Mouse (Mus musculus): ENCODE results near the gene Ccdc13. TPM values are rescaled to one million over a fixed set of nuclear protein-coding genes. Genes with fewer than 3 reads are reported as not detected.

Gene Ccdc13
- total and polyA plus RNA-seq, 2 experiments from 2014 or later: 3.0 to 4.8 TPM

GRCm38 (mm10) chr9:121757835-121758814, 81.1 kb downstream of the Ccdc13 start:
- H3K9me3 ChIP-seq (ENCODE audit: low read length): no peaks in the 10 kb centered on the region
- no peak for ATAC-seq (ENCODE audit: low FRiP score)

GRCm38 (mm10) chr9:121757432-121757831, 81.8 kb downstream of the Ccdc13 start:
- ATAC-seq (ENCODE audit: low FRiP score) (no peak), DNase-seq (ENCODE audit: low spot score) (no peak)
- Histone ChIP-seq H3K4me3 (ENCODE audit: low read depth, low read length) (no peak overlapping the region), H3K9me3 (ENCODE audit: low read length) (no peaks in the 10 kb centered on the region), H3K4me1 (ENCODE audit: insufficient read depth, low read length) (peaks cover 7% of the 10 kb centered on the region), H3K27ac (ENCODE audit: low read depth, low read length) (no peak overlapping the region), H3K9ac (replicated peaks; ENCODE audit: low read length, poor library complexity, severe bottlenecking) (no peak overlapping the region), H3K36me3 (ENCODE audit: insufficient read depth, low read length) (peaks cover 36% of the 10 kb centered on the region), H3K4me2 (ENCODE audit: low read depth, low read length, poor library complexity, severe bottlenecking) (no peak overlapping the region), H3K27me3 (ENCODE audit: insufficient read depth, low read length) (no peaks in the 10 kb centered on the region)
- no peak for TF ChIP-seq CTCF (IDR thresholded peaks at IDR 0.05)
- 59% methylated on average over 3 of the region's 3 CpGs for WGBS

More at GRCm38 (mm10) chr9:121757835-121758814, 81.1 kb downstream of the Ccdc13 start:
- peak overlapping the region; percentile 97; the same call in 1 of the 2 replicates for H3K9ac ChIP-seq (replicated peaks; ENCODE audit: low read length, poor library complexity, severe bottlenecking)
- H3K4me2 ChIP-seq (ENCODE audit: low read depth, low read length, poor library complexity, severe bottlenecking): peak overlapping the region; percentile 66
- peak overlapping the region; percentile 92 for H3K4me3 ChIP-seq (ENCODE audit: low read depth, low read length)
- peaks cover 38% of the 10 kb centered on the region for H3K36me3 ChIP-seq (ENCODE audit: insufficient read depth, low read length)
- peaks cover 7% of the 10 kb centered on the region for H3K4me1 ChIP-seq (ENCODE audit: insufficient read depth, low read length)
- no peaks in the 10 kb centered on the region for H3K27me3 ChIP-seq (ENCODE audit: insufficient read depth, low read length)
- TF ChIP-seq CTCF (IDR thresholded peaks at IDR 0.05): no peak
- no peak for DNase-seq (ENCODE audit: low spot score)
- peak overlapping the region; percentile 65 for H3K27ac ChIP-seq (ENCODE audit: low read depth, low read length)
- 61% methylated on average over 10 of the region's 10 CpGs for WGBS

GRCm38 (mm10) chr9:121756785-121757184, 82.5 kb downstream of the Ccdc13 start:
- H3K9ac ChIP-seq (replicated peaks; ENCODE audit: low read length, poor library complexity, severe bottlenecking): no peak overlapping the region
- no peak for TF ChIP-seq CTCF (IDR thresholded peaks at IDR 0.05)
- no peak overlapping the region for H3K4me3 ChIP-seq (ENCODE audit: low read depth, low read length)
- ATAC-seq (ENCODE audit: low FRiP score) (no peak), DNase-seq (ENCODE audit: low spot score) (no peak)
- no peaks in the 10 kb centered on the region for H3K27me3 ChIP-seq (ENCODE audit: insufficient read depth, low read length)
- H3K9me3 ChIP-seq (ENCODE audit: low read length): no peaks in the 10 kb centered on the region
- no peak overlapping the region for H3K4me2 ChIP-seq (ENCODE audit: low read depth, low read length, poor library complexity, severe bottlenecking)
- no peak overlapping the region for H3K27ac ChIP-seq (ENCODE audit: low read depth, low read length)
- H3K4me1 ChIP-seq (ENCODE audit: insufficient read depth, low read length): peaks cover 7% of the 10 kb centered on the region
- WGBS: 92% methylated on average over 3 of the region's 3 CpGs
- H3K36me3 ChIP-seq (ENCODE audit: insufficient read depth, low read length): peaks cover 40% of the 10 kb centered on the region

GRCm38 (mm10) chr9:121754624-121755023, 84.6 kb downstream of the Ccdc13 start:
- no peak for ATAC-seq (ENCODE audit: low FRiP score)
- H3K4me2 ChIP-seq (ENCODE audit: low read depth, low read length, poor library complexity, severe bottlenecking): no peak overlapping the region
- no peak for TF ChIP-seq CTCF (IDR thresholded peaks at IDR 0.05)
- no peak overlapping the region for H3K27ac ChIP-seq (ENCODE audit: low read depth, low read length)
- H3K4me3 ChIP-seq (ENCODE audit: low read depth, low read length): no peak overlapping the region
- H3K4me1 ChIP-seq (ENCODE audit: insufficient read depth, low read length): no peaks in the 10 kb centered on the region; the same call in 1 of the 2 replicates
- 89% methylated on average over 3 of the region's 3 CpGs for WGBS
- no peak overlapping the region for H3K9ac ChIP-seq (replicated peaks; ENCODE audit: low read length, poor library complexity, severe bottlenecking)
- DNase-seq (ENCODE audit: low spot score): no peak
- no peaks in the 10 kb centered on the region for H3K27me3 ChIP-seq (ENCODE audit: insufficient read depth, low read length)
- H3K9me3 ChIP-seq (ENCODE audit: low read length): no peaks in the 10 kb centered on the region
- H3K36me3 ChIP-seq (ENCODE audit: insufficient read depth, low read length): peaks cover 62% of the 10 kb centered on the region

GRCm38 (mm10) chr9:121752774-121753173, 86.5 kb downstream of the Ccdc13 start:
- no peak for TF ChIP-seq CTCF (IDR thresholded peaks at IDR 0.05)
- H3K27me3 ChIP-seq (ENCODE audit: insufficient read depth, low read length): no peaks in the 10 kb centered on the region
- no peak overlapping the region for H3K4me2 ChIP-seq (ENCODE audit: low read depth, low read length, poor library complexity, severe bottlenecking)
- ATAC-seq (ENCODE audit: low FRiP score) (no peak), DNase-seq (ENCODE audit: low spot score) (no peak)
- H3K4me3 ChIP-seq (ENCODE audit: low read depth, low read length): no peak overlapping the region
- H3K9me3 ChIP-seq (ENCODE audit: low read length): no peaks in the 10 kb centered on the region
- no peak overlapping the region for H3K9ac ChIP-seq (replicated peaks; ENCODE audit: low read length, poor library complexity, severe bottlenecking)
- no peaks in the 10 kb centered on the region for H3K4me1 ChIP-seq (ENCODE audit: insufficient read depth, low read length)
- 96% methylated on average over 9 of the region's 9 CpGs for WGBS
- H3K27ac ChIP-seq (ENCODE audit: low read depth, low read length): no peak overlapping the region
- peaks cover 78% of the 10 kb centered on the region for H3K36me3 ChIP-seq (ENCODE audit: insufficient read depth, low read length)

Other genes with a start within 250 kb of the Ccdc13 start
- gene Lyzl4, start 197.4 kb downstream of the Ccdc13 start, total RNA-seq (2014; rRNA removed): not detected in 2 replicates
- 0.28 TPM in 1 of 2 replicates, not detected in the other for gene Lyzl4, start 197.4 kb downstream of the Ccdc13 start, polyA plus RNA-seq (2015; fragmentation: Nextera tagmentation; extraction: Ambion mirVana)
- gene Vipr1, start 196.7 kb downstream of the Ccdc13 start, total RNA-seq (2014; rRNA removed): 0.05 and 0.82 TPM in 2 replicates
- 0.26 and 0.36 TPM in 2 replicates for gene Vipr1, start 196.7 kb downstream of the Ccdc13 start, polyA plus RNA-seq (2015; fragmentation: Nextera tagmentation; extraction: Ambion mirVana)
- gene Sec22c, start 134.0 kb downstream of the Ccdc13 start, total RNA-seq (2014; rRNA removed): 26.9 and 34.3 TPM in 2 replicates
- gene Sec22c, start 134.0 kb downstream of the Ccdc13 start, polyA plus RNA-seq (2015; fragmentation: Nextera tagmentation; extraction: Ambion mirVana): 30.5 and 34.4 TPM in 2 replicates
- 51.4 and 59.6 TPM in 2 replicates for gene Ss18l2, start 129.1 kb downstream of the Ccdc13 start, total RNA-seq (2014; rRNA removed)
- 204 and 218 TPM in 2 replicates for gene Ss18l2, start 129.1 kb downstream of the Ccdc13 start, polyA plus RNA-seq (2015; fragmentation: Nextera tagmentation; extraction: Ambion mirVana)
- 71.4 and 112 TPM in 2 replicates for gene Nktr, start 120.3 kb downstream of the Ccdc13 start, total RNA-seq (2014; rRNA removed)
- gene Nktr, start 120.3 kb downstream of the Ccdc13 start, polyA plus RNA-seq (2015; fragmentation: Nextera tagmentation; extraction: Ambion mirVana): 42.1 and 50.7 TPM in 2 replicates
- gene Zfp651, start 80.1 kb downstream of the Ccdc13 start, total RNA-seq (2014; rRNA removed): 55.4 and 59.7 TPM in 2 replicates
- gene Zfp651, start 80.1 kb downstream of the Ccdc13 start, polyA plus RNA-seq (2015; fragmentation: Nextera tagmentation; extraction: Ambion mirVana): 21.3 and 22.8 TPM in 2 replicates
- gene Klhl40, start 61.9 kb downstream of the Ccdc13 start, total RNA-seq (2014; rRNA removed): 1.3 and 1.7 TPM in 2 replicates
- gene Klhl40, start 61.9 kb downstream of the Ccdc13 start, polyA plus RNA-seq (2015; fragmentation: Nextera tagmentation; extraction: Ambion mirVana): 2.9 and 3.2 TPM in 2 replicates
- 1.2 and 1.5 TPM in 2 replicates for gene Hhatl, start 47.0 kb downstream of the Ccdc13 start, total RNA-seq (2014; rRNA removed)
- gene Hhatl, start 47.0 kb downstream of the Ccdc13 start, polyA plus RNA-seq (2015; fragmentation: Nextera tagmentation; extraction: Ambion mirVana): 0.64 and 0.99 TPM in 2 replicates
- gene Higd1a, start 18.9 kb upstream of the Ccdc13 start, total RNA-seq (2014; rRNA removed): 30.6 and 42.8 TPM in 2 replicates
- gene Higd1a, start 18.9 kb upstream of the Ccdc13 start, polyA plus RNA-seq (2015; fragmentation: Nextera tagmentation; extraction: Ambion mirVana): 179 and 182 TPM in 2 replicates
- gene Ackr2, start 58.9 kb upstream of the Ccdc13 start, total RNA-seq (2014; rRNA removed): 1.7 and 3.0 TPM in 2 replicates
- gene Ackr2, start 58.9 kb upstream of the Ccdc13 start, polyA plus RNA-seq (2015; fragmentation: Nextera tagmentation; extraction: Ambion mirVana): 0.78 and 0.96 TPM in 2 replicates
- not detected in 2 replicates for gene Cyp8b1, start 76.8 kb upstream of the Ccdc13 start, total RNA-seq (2014; rRNA removed)
- gene Cyp8b1, start 76.8 kb upstream of the Ccdc13 start, polyA plus RNA-seq (2015; fragmentation: Nextera tagmentation; extraction: Ambion mirVana): not detected in 2 replicates
- 2.5 and 4.8 TPM in 2 replicates for gene Fam198a, start 111.5 kb upstream of the Ccdc13 start, total RNA-seq (2014; rRNA removed)
- 1.9 and 2.1 TPM in 2 replicates for gene Fam198a, start 111.5 kb upstream of the Ccdc13 start, polyA plus RNA-seq (2015; fragmentation: Nextera tagmentation; extraction: Ambion mirVana)
- gene Pomgnt2, start 157.6 kb upstream of the Ccdc13 start, total RNA-seq (2014; rRNA removed): 49.7 and 53.4 TPM in 2 replicates
- gene Pomgnt2, start 157.6 kb upstream of the Ccdc13 start, polyA plus RNA-seq (2015; fragmentation: Nextera tagmentation; extraction: Ambion mirVana): 38.5 and 41.8 TPM in 2 replicates

Data from midbrain, postnatal 0 days (tissue).